Mouse (Mus musculus) megakaryocyte-erythroid progenitor cell, adult 5-6 weeks (primary cell): ENCODE data around the gene Rpgrip1. TPM values are rescaled to one million over a fixed set of nuclear protein-coding genes. Genes with fewer than 3 reads are reported as not detected.
"Not testable (repeated sequence)": the region's sequence is repeated elsewhere in the genome, so short reads cannot be mapped to it uniquely, and the experiment has no call there.

ENCODE experiments used
- ATAC-seq: replicated peaks from 2 replicates; pipeline ENCODE4 v1.8.0; 2016; ENCODE audit warnings: mild to moderate bottlenecking, inconsistent platforms; ENCODE audit not compliant: severe bottlenecking, poor library complexity, low FRiP score, low TSS enrichment
- total RNA-seq, 2 experiments: library from RNA; stranded (forward) in 1 of 2; stranded (reverse) in 1 of 2; fragments of 200-1000, 215-1000 nt in 1 of 2; fragments of >200 nt in 1 of 2; fragmentation: Nextera tagmentation in 1 of 2; gene quantifications; 2 replicates each; pipeline ENCODE4 v1.2.3; 2014 to 2017

Rpgrip1 gene
- total RNA-seq (2014; fragmentation: Nextera tagmentation) (1.2 and 9.1 TPM in 2 replicates), total RNA-seq (2017) (5.9 and 7.1 TPM in 2 replicates)

DNA sequence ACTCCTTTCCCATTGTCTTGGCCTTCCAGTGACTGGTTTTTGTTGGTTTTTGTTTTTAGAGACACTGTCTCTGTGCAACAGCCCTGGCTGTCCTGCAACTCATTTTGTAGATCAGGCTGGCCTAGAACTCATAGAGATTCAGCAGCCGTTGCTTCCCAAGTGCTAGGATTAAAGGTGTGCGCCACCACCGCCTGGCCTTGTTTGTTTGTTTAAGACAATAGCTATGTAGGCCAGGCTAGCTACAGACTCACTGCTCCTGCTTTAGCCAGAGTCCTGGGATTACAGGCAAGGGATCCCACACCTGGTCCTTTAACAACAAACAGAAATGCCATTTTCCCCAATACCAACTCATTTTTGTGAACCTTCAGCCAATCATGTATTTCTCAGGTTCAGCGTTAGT, at the start of gene Rpgrip1:
Rpgrip1 (plus strand) TSS at position 359 of the 400 bp plus-strand sequence.
- ATAC-seq, result no peak

DNA sequence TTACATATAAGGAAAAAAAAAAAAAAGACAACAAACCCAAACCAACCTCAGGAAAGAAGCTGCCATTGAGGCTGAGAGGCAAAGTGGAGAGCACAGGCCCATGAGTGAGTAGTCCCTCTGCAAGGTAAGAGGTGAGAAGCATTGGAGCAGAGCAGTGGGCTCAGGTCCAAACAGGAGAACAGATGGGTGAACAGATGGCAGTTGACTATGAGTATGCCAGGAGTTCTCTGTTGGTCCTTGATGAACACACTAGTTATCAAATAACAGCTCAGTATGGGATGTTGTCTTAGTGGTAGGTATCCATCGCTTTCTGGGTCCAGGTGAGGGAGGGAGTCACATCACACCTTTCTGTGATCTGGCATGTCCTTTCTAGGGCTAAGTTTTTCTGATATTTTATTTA, 49.7 kb upstream of the Rpgrip1 start:
- ATAC-seq, result peak; percentile 23; the same call in 1 of the 2 replicates

DNA sequence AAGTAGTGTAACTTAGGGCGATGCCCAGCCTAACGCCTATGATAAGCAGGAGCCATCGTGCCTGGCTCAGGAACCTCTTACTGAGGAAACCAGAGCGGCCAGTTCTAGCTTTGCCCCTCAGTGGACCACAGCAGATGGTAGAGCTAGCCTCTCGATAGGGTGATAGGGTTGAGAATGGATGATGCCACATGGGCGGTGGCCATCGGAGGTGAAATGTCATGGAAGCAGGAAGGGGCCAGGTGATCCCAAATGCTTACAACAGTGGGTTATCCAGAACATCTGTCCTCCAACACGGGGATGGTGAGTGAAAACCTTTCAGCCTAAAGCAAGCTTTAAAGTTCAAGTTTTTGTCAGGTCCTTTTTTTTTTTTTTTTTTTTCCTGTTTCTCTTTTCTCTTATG, 48.7 kb upstream of the Rpgrip1 start:
- ATAC-seq, result no peak

DNA sequence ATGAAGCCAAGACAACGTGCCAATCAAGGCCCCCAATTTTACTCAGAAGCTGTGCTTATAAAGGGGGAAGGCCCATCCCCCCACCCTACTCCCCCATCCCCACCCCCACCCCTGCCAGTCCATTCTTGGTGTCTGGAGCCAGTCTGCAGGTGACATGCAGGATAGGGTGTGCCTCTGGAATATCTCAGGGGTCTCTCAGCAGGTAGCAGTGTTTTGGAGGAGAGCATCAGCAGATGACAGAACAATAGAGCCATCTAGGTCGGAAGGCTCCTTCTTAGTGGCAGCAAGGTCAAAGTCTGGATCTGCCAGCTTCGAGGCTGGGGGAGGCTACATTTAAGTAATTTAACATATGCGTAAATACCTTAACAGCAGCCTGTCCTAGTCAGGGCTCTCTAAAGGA, 44.4 kb upstream of the Rpgrip1 start:
- ATAC-seq, result no peak

DNA sequence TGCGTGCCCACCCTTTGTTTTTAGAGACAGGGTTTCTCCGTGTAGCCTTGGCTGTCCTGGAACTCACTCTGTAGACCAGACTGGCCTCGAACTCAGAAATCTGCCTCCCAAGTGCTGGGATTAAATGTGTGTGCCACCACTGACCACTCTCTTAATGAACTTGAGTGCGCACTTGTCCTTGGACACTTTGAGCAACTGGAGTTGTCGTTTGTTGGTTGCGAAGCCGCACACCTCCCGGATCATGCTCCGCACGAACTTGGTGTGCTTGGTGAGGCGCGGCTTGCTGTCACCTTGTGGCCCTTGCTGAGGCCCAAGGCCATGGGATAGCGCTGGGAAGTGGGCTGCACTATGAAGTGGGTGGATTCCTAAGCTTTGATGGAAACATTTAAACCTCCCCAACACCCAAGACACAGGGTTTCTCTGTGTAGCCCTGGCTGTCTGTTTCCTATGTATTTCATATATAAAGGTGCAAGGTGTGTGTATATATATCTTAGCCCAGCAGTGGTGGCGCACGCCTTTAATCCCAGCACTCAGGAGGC, 38.8 kb upstream of the Rpgrip1 start:
- no peak for ATAC-seq

DNA sequence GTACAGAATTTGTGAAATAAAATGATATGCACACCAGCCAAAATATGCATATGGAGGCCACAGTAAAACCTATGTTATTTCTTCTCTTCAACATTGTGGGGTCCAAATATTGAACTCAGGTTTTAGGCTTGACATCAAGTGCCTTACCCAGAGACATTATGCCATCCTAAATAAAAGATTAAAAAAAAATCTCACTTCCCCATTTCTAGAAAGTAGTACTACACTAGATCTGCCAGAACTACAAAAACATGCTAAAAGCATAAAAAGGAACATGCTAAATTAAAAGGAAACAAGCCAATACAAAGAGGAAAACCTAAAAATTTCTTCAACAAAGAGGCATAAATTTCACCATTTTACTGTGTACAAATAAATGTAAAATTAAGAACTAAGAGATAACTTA, 27.4 kb upstream of the Rpgrip1 start:
- no peak for ATAC-seq

DNA sequence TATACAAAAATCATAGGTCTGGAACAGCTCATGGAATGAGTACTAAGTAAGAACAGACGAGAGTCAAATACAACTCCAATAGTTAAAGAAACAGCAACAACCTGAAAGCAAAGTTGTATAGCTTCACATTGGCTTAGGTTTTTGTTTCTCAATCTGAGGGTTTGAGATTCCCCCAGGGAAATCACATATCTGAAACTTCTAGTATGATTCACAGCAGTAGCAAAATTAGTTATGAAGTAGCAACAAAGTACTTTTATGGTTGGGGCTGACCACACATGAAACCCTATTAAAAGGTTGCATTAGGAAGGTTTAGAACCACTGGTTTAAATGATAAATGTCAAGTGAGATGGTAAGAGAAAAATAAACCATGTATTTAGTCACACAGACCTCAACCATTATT, 16.0 kb upstream of the Rpgrip1 start:
- no peak for ATAC-seq

DNA sequence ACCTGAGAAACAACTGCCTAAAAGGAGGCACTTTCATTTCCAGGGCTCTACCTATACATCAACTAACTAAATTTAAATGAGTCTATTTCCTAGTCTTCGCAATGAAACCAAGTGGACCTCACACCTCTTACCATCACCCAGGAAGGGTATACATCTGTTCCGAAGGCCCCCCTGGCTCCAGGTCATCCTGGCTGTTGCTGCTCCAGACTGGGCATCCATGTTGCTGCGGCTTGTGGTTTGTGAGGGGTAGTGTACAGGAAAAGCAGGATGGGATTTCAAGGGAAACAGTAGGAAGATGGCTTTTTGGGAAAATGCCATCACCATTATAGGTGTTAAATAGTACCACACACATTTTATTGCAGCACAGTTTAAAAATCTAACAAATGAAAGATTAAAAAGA, 13.3 kb upstream of the Rpgrip1 start:
- ATAC-seq, result not testable (repeated sequence)

DNA sequence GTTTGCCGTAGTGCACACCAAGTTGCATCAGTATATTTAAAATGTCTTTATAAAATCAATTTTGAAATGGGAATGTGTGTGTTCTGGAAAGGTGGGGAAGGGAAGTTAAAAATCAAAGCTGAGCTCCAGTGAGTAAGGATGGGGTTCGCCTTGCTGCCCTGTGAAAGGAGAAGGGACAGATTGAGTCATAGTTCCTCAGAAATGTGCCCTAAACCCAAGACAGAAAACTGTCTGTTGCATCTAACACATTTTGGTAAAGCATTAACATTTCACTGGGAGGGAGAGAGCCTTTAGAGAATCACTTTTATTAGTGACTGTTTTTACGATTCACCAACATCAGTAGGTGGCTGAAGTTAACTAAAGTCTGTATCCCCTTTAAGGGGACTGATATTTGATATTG, 12.1 kb upstream of the Rpgrip1 start:
- ATAC-seq, result not testable (repeated sequence)

DNA sequence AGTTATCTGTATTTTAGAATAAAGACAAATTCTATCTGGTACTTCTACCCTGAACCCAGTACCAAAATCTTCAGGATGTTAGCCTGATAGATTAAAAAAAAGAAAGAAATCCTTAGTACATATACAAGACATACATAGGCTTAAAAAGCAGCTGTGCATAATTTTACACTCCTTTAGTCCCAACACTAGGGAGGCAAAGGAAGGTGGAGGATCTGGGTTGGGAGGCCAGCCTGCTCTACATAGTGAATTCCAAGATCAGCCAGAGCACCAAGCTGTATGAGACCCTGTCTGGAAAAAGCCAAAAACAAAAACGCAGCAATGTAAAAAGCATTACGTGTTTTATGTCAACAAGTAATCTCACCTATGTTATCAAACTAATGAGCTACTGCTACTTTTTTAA, 10.9 kb upstream of the Rpgrip1 start:
- ATAC-seq, result no peak

DNA sequence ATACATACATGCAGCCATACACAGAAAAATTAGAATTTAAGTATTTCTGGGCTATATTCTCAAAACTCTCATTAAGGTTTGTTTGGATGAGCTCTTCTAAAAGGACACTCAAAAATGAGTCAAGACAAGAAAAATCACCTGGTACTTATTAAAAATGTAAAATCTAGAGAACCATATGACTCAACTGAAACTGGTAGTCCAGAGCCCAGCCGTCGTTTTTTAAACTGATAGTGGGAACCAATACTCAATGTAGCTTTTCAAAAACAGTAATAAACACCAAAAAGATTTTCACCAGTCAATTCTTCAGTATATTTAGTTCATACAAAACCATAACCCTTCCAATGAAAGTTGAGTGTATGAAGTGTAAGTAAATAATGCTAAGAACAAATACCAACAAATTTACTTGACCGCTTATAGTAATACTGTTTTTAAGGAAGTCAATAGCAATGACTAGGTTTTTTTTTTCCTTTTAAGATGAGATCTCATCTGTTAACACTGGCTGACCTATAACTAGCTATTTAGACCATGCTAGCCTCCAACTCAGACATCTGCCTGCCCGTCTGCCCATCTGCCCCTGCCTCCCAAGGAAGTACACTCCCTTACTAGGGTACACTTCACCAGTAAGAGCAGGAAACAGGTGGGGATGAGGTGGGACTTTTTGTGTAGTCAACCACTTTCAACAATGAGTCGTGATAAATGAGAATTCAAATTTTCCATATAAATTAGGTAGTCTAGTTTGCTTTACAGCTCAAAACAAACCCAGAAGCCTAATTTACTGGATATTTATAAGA, 10.1 kb upstream of the Rpgrip1 start:
- ATAC-seq, result no peak

DNA sequence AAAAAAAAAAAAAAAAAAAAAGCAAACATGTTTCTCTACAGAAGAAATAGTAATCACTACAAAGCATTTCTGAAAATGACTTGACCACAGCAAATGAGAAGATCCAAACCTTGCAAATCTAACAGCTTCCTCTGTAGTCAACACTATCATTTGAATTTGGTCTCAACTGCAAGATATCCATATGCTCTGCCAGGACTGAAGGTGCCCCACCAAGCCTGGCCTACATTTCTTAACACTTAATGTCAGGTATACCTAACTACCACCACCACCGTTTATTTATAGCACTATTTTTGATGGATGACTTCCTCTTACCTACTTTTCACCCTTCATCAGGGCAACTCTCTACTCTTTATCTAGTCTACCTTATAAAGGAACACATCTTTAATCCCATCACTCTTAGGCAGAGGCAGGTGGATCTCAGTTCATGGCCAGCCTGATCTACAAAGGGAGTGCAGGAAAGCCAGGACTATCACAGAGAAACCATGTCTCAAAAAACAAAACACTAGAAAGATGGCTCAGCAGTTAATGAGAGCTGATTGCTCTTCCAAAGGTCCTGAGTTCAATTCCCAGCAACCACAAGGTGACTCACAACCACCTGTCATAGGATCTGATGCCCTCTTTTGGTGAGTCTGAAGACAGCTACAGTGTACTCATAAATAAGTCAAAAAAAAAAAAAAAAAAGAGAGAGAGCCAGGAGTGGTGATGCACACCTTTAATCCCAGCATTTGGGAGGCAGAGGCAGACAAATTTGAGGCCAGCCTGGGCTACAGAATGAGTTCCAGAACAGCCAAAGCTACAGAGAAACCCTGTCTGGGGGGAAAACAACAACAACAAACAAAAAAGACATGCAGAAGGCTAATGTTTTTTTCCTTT, 9.0 kb upstream of the Rpgrip1 start:
- ATAC-seq, result no peak

DNA sequence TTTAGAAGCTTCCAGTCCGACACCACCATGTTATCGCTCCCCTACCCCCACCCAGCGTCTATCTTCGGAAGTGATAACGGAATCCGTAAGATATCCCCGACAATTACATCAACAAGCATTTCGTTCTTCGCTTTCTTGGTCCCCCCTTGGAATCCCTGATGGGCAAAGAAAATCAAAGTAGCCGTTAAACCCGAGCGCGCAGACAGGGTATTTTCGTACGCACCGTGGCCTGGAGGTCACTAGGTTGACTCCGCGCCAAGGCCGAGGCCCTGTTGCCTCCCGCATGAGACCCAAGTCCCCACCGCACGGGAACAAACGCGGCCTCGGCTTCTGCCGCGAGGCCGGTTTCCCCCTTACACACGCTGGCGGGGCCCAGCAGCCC, 7.0 kb upstream of the Rpgrip1 start:
- peak; percentile 17 for ATAC-seq

DNA sequence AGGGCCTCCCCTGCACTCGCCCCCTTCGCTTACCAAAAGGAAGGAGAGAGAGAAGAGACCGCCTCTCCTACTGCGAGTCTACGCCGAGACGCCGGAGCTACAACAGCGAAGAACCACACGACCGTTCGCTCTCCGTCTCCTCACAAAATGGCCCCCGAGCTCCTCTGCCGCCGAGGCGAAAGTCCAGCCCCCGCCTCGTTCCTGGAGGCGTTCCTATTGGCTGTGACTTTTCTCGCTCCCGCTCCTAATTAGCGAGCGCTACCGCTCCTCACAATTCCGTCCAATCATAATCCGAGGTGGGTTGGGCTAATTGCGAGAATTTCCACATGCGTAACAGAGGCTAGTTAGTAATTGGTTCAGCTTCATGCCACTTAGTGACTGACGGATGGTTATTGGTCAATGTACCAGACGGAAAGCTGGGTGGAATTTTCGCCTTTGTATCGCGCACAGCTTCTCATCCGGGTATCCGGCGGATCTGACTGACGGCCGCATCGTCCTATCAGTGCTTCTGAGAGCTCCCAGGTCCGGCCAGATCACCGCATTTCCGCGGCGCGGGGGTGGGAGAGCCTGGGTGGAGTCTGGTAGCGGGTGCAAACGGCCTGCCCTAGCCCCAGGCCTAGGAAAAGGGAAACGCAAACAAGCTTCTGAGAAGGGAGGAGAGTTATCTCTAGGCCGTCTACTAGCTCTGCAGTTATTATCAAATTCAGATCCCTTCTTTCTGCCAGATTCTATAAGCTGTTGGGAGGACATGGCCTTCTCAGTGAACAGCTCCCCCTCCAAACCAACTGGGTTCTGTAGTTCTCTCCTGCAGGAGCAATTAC, 6.4 kb upstream of the Rpgrip1 start, which contains the start of gene Hnrnpc:
Hnrnpc (minus strand) TSS at position 173 of the 821 bp plus-strand sequence.
- ATAC-seq, result peak; percentile 94

DNA sequence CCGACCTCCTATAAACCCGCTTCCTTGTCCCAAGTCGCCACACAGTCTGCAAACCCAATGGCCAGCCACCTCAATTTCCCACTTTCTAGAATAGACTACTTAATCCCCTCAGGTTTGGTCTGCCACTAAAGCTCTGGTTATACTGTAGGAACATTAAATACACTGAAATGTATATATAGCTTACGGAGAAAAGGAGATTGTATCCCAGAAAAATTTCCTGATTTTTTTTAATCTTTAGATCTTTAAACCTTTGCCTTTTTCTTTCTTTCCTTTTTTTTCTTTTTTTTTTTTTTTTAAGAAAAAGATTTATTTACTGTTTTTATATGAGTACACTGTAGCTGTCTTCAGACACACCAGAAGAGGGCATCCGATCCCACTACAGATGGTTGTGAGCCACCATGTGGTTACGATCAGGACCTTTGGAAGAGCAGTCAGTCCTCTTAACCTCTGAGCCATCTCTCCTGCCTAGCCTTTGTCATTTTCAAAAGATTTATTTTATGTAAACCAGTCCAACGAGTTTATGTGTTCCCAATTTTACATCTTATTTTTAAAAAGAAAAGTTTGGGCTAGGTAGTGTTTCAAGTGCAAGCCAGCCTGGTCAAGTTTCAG, 5.7 kb upstream of the Rpgrip1 start:
- ATAC-seq, result no peak

DNA sequence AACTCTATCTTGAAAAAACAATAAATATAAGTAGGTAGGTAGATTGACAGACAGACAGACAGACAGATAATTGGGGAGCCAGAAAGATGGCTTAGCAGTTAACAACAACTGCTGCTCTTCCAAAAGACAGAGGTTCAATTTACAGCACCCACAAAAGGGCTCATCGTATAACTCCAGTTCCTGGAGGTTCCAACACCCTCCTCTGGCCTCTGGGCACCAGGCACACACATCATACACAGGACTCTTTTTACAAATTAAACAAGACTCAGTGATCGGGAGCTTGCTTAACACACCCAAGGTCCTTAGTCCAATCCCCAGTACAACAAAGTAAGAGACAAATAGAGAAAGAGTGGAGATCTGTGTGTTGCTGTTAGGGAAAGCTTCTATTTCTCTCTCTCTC, 5.2 kb upstream of the Rpgrip1 start:
- no peak for ATAC-seq

DNA sequence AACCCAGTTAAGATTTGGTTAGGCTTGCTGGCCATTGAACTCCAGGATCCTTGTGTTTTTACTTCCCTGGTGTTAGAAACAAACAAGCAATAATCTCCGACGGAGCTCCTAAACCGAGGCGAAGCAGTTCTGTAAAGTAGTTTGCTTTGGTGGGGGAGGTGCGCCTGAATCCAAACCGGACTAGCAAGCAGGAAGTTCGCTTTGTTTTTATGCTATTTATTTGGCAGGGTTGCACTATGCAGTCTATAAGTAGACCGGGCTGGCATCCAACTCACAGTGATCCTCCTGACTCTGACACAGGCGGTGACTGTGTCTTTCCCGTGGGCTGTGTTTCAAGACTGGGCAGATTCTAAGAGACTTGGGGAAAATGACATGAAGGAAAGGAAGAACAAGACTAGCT, 3.8 kb upstream of the Rpgrip1 start:
- ATAC-seq, result no peak

DNA sequence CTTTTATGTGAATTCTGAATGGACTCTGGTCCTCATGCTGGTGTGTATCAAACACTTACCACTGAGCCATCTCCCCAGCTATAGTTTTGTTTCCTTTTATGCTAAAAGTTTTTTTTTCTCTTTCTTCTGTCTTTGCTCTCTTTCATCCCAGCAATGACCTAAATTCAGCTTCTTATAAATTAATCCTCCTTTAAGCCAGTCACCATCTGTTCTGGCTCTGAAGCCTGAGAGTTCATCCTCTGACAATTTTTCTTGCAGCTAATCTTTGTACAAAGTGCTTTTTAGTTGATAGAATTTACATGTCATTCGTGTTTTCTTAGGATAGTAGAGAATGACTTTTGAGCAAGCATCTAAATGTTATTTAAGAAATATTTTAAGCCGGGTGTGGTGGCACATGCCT, 2.5 kb upstream of the Rpgrip1 start:
- no peak for ATAC-seq

DNA sequence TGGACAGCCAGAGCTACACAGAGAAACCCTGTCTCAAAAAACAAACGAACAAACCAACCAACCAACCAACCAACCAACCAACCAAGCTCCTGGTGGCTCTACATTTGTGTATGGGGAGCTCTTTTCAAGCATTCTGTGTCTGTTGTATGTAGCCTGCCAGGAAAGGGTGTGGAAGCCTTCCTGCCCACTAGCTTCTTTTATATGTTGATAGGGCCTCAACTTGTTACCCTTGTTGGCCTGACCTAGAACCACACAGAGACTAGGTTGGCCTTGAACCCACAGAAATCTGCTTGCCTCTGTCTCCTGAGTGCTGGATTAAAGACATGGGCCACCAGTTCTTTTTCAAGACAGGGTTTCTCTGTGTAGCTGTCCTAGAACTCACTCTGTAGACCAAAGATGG, 3.6 kb downstream of the Rpgrip1 start:
- ATAC-seq, result no peak
